Mouse (Mus musculus): ENCODE measurements around the gene Nrg3. TPM values are rescaled to one million over a fixed set of nuclear protein-coding genes. Genes with fewer than 3 reads are reported as not detected.

Nrg3 gene
- 0.03 TPM in 1 of 2 replicates, not detected in the other for polyA plus RNA-seq (2015; fragmentation: Nextera tagmentation; extraction: Ambion mirVana)

GRCm38 (mm10) chr14:39472790-39473761 is at the start of gene Nrg3:
Gene Nrg3 (minus strand): TSS chr14:39473088.
- no peak for DNase-seq (ENCODE audit: low spot score)

GRCm38 (mm10) chr14:39508956-39509355 is 36.1 kb upstream of the Nrg3 start:
- no peak for DNase-seq (ENCODE audit: low spot score)

GRCm38 (mm10) chr14:39473771-39474211 is 903 bp upstream of the Nrg3 start:
- no peak for DNase-seq (ENCODE audit: low spot score)

- no peak for DNase-seq (ENCODE audit: low spot score)
These were observed 639 bp downstream of the Nrg3 start for GRCm38 (mm10) chr14:39472146-39472751.

- no peak for DNase-seq (ENCODE audit: low spot score)
These were observed 1.5 kb downstream of the Nrg3 start for GRCm38 (mm10) chr14:39471236-39471981.

GRCm38 (mm10) chr14:39445501-39445900 is 27.4 kb downstream of the Nrg3 start:
- no peak for DNase-seq (ENCODE audit: low spot score)

GRCm38 (mm10) chr14:39428503-39428902 is 44.4 kb downstream of the Nrg3 start:
- no peak for DNase-seq (ENCODE audit: low spot score)

- no peak for DNase-seq (ENCODE audit: low spot score)
These were observed 51.0 kb downstream of the Nrg3 start for GRCm38 (mm10) chr14:39421874-39422273.

- no peak for DNase-seq (ENCODE audit: low spot score)
These were observed 59.6 kb downstream of the Nrg3 start for GRCm38 (mm10) chr14:39413270-39413669.

- DNase-seq (ENCODE audit: low spot score), result no peak
These were observed 86.0 kb downstream of the Nrg3 start for GRCm38 (mm10) chr14:39386845-39387244.

- DNase-seq (ENCODE audit: low spot score), result no peak
These were observed 91.6 kb downstream of the Nrg3 start for GRCm38 (mm10) chr14:39381321-39381720.

- no peak for DNase-seq (ENCODE audit: low spot score)
These were observed 99.7 kb downstream of the Nrg3 start for GRCm38 (mm10) chr14:39373220-39373619.

- DNase-seq (ENCODE audit: low spot score), result no peak
These were observed 116.6 kb downstream of the Nrg3 start for GRCm38 (mm10) chr14:39356251-39356650.

- DNase-seq (ENCODE audit: low spot score), result no peak
These were observed 120.7 kb downstream of the Nrg3 start for GRCm38 (mm10) chr14:39351979-39352737.

GRCm38 (mm10) chr14:39317424-39318110 is 155.3 kb downstream of the Nrg3 start:
- no peak for DNase-seq (ENCODE audit: low spot score)

- DNase-seq (ENCODE audit: low spot score), result no peak
These were observed 158.8 kb downstream of the Nrg3 start for GRCm38 (mm10) chr14:39314111-39314510.

GRCm38 (mm10) chr14:39265121-39265520 is 207.8 kb downstream of the Nrg3 start:
- DNase-seq (ENCODE audit: low spot score), result no peak

- no peak for DNase-seq (ENCODE audit: low spot score)
These were observed 208.5 kb downstream of the Nrg3 start for GRCm38 (mm10) chr14:39264422-39264821.

GRCm38 (mm10) chr14:39261016-39261415 is 211.9 kb downstream of the Nrg3 start:
- DNase-seq (ENCODE audit: low spot score), result no peak

GRCm38 (mm10) chr14:39255391-39255790 is 217.5 kb downstream of the Nrg3 start:
- no peak for DNase-seq (ENCODE audit: low spot score)
